Mouse (Mus musculus): Measurements from ENCODE around the gene Rin1.

The Rin1 gene

DNA sequence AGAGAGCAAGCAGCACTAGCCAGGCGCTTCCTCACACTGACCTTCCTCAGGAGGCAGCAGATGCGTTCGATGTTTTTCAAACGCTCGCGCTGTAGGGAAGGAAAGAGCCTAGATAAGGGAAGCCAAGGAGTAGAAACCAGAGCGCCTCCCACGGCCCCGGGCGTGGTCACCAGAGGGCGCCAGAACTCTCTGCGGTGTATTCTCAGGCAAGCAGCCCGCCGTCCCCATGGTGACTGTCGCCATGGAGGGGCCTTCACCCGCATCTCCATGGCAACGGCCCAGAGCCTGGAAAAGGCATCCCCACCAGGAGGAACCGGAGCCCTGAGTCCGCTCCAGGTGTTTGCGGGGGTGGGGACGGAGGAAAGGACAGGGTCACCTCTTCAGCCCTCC, 44.0 kb downstream of the Rin1 start:
- peak; percentile 94 to 98 for DNase-seq (ENCODE audit: low spot score in 2 of 2)

DNA sequence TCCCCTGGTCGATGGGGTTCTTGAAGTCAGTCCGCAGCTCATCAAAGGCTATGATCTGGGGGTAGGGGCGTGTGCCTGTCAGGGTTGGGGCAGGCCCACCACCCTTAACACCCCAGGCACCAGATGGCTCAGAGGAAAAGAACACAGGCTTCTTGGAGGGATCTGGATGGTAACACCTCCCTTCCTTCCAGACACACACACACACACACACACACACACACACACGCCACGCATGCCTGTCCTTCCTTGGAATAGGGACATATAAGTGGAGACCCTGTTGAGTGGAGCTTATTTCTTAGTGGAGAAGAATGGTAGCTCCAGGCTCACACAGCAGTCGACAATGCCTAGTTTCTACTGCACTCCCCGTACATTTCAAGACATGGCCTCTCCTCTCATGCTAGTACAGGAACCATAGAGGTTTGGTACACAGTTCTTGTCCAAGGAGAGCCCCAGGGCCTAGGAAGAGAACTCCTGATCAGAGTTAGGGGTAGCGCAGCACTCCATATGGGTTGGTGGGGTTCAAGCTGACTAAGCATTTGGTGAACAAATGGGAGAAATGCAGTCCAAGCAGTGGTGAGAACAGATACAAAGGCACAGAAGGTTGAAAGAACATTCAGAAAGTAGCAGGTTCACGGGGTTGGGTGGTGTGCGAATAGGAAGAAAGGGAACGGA, 44.6 kb downstream of the Rin1 start:
- no peak for DNase-seq (ENCODE audit: low spot score in 2 of 2)

DNA sequence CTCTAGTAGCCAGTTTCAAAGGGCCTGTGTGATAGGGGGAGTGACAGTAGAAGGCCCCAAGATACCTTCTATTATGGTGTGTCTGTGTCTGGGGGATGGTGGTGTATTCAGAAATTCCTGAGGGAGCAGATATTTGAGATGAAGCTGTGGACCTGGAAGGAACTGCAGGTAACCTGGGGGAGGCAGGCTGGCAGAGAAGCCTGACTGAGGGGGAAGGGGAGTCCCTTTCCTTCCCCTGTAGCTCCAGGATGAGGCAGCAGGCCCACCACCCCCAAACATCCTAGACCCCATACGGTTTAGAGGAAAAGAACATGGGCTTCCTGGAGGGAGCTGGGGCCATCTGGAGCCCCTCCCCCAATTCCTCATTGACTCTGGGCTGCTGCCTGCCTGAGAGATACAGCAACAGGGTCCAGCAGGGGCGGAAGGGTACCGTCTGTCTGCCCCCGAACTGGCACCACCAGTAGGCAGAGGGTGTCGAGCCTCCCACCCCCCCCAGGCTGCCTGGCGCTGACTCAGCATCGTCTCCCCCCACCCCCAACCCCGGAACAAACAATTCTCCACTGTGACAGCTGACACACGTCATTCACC, 45.7 kb downstream of the Rin1 start:
- DNase-seq (ENCODE audit: low spot score in 2 of 2) = peak in 1 of 2 experiments; percentile 29

DNA sequence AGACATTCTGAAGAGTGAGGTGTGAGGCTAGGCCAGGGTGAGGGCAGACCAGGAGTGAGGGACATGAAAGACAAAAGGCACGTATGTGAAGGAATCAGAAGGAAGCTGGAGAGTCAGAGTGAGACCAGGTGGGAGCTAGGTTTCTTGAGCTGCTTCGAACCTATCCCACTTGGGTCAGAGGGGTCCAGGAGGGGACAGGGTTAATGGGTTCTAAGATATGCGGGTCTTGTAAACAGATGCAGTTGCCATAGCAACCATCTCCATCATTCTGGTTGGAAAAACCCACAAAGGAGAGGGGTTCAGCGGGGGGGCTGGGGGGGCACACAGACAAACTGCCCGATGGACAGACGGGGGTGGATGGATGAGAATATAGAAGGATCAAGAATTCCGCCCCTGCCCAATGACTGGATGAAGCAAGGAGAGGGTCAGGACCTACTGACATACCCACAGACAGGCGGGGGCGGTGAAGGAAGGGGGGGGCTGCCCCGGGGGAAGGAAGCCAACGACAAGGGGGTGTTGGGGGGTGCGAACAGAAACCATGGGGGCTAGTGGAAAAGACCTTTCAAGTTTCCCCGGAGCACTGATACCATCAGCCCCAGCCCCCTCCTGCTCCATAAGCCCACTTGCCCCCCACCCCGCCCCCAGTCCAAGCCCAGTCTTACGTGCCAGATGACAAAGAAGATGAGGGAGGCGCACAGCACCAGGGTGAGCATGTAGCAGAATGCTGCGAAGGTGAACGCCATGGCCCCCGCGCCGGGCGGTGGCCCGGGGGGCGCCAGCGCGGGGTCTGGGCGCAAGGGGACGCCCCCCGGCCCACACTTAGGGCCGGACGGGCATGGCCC, 47.5 kb downstream of the Rin1 start:
- no peak for DNase-seq (ENCODE audit: low spot score in 2 of 2)

- no peak for DNase-seq (ENCODE audit: low spot score in 2 of 2)
Measured at GRCm38 (mm10) chr19:5098363-5099143, 48.3 kb downstream of the Rin1 start, which contains the start of gene Cnih2. Gene Cnih2, minus strand, starts transcription at chr19:5098521.

- DNase-seq (ENCODE audit: low spot score in 2 of 2) = no peak
Measured at GRCm38 (mm10) chr19:5106074-5106473, 55.8 kb downstream of the Rin1 start.
